Mouse (Mus musculus) heart, postnatal 0 days (tissue): ENCODE measurements at regions not wholly inside any gene's neighbourhood (a gene's known extent, or its start where the extent isn't known, plus 50 kb on each side); places are given as distances from the start of the nearest gene placed in this dataset.

Experiments
- CTCF ChIP-seq: IDR thresholded peaks from 2 replicates; pipeline ENCODE4 v1.5.1; 2016; ENCODE audit warnings: antibody characterized with exemption, control low read depth, low read depth
- EP300 ChIP-seq: IDR thresholded peaks from 2 replicates; pipeline ENCODE4 v1.6.1; 2016; ENCODE audit warnings: antibody characterized with exemption, low read depth

GRCm38 (mm10) chr7:90066275-90066674 lies 63.7 kb upstream of the Picalm start:
- TF ChIP-seq EP300 (no peak), CTCF (no peak)
